Mouse (Mus musculus) heart, embryonic 13.5 days (tissue): ENCODE data around the gene Eme2. TPM values are rescaled to one million over a fixed set of nuclear protein-coding genes. Genes with fewer than 3 reads are reported as not detected.

Experiments
- ATAC-seq: fragments of 200-750 bp; cut with Nextera tagmentation; 2 replicates; pipeline ENCODE4 v1.8.0; 2017; ENCODE audit warnings: moderate TSS enrichment; ENCODE audit not compliant: insufficient number of reproducible peaks, low FRiP score, low TSS enrichment; ENCODE audit errors: extremely low read depth
- H3K27ac ChIP-seq: fragments of 300-500 bp; sonication (generic); replicated peaks from 2 replicates; pipeline ENCODE4 v1.5.1; 2015; ENCODE audit warnings: moderate library complexity, mild to moderate bottlenecking, inconsistent platforms
- H3K27me3 ChIP-seq: fragments of 300-500 bp; sonication (generic); replicated peaks from 2 replicates; pipeline ENCODE4 v1.6.1; 2015; ENCODE audit warnings: mild to moderate bottlenecking, inconsistent platforms
- H3K36me3 ChIP-seq: fragments of 300-500 bp; sonication (generic); 2 replicates; pipeline ENCODE4 v1.6.1; 2015; ENCODE audit warnings: mild to moderate bottlenecking, inconsistent platforms
- H3K4me1 ChIP-seq: fragments of 300-500 bp; sonication (generic); 2 replicates; pipeline ENCODE4 v1.6.1; 2015; ENCODE audit warnings: inconsistent platforms
- H3K4me2 ChIP-seq: fragments of 300-500 bp; sonication (generic); 2 replicates; pipeline ENCODE4 v1.6.1; 2015; ENCODE audit warnings: inconsistent platforms, mild to moderate bottlenecking, moderate library complexity
- H3K4me3 ChIP-seq: fragments of 300-500 bp; sonication (generic); 2 replicates; pipeline ENCODE4 v1.5.1; 2015; ENCODE audit warnings: moderate library complexity, mild to moderate bottlenecking, inconsistent platforms
- H3K9ac ChIP-seq: fragments of 300-500 bp; sonication (generic); 2 replicates; pipeline ENCODE4 v1.6.1; 2015; ENCODE audit warnings: inconsistent platforms, mild to moderate bottlenecking, moderate library complexity
- H3K9me3 ChIP-seq: fragments of 300-500 bp; sonication (generic); 2 replicates; pipeline ENCODE4 v1.6.1; 2016; ENCODE audit warnings: inconsistent platforms
- WGBS: fragments of 180-500 bp; shearing (Covaris S2); methylation state at CpG from one replicate; pipeline ENCODE4 v1.1.7; 2015; ENCODE audit warnings: mixed read lengths; 5-methylcytosine and 5-hydroxymethylcytosine counted together
- polyA plus RNA-seq: library from polyadenylated mRNA; unstranded; fragments of >200 nt; fragmentation: Nextera tagmentation; extraction: Ambion mirVana; gene quantifications from 2 replicates; pipeline ENCODE4 v1.2.1, GENCODE M21; 2015

The Eme2 gene
- polyA plus RNA-seq, 1 experiment from 2014 or later, result 22.5 TPM

DNA sequence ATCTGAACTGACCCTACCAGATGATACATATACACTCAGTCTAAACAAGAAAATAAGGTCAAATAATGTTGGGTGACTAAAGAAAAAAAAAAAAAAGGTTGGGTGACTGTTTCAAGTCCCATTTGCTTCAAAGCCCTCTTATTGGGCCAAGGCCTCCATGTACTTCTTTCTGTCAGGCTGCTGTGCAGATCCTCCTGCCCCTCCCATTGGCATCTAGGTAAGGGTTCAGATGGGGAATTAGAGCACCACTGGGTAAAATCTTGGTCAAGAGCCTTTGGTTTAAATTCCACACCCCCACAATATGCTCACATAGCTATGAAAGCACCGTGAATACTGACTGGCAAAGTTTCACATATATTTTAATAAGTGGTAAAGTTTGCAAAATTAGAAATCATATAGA lies 28.4 kb upstream of the Eme2 start:
- H3K4me1 ChIP-seq, result no peaks in the 10 kb centered on the region
- H3K9me3 ChIP-seq, result no peaks in the 10 kb centered on the region
- no peak overlapping the region for H3K9ac ChIP-seq
- H3K27me3 ChIP-seq, result no peaks in the 10 kb centered on the region
- WGBS, result 94% methylated on average over 1 of the region's 1 CpGs
- no peak for ATAC-seq
- no peak overlapping the region for H3K27ac ChIP-seq
- no peak overlapping the region for H3K4me2 ChIP-seq
- peaks cover 99% of the 10 kb centered on the region for H3K36me3 ChIP-seq
- no peak overlapping the region for H3K4me3 ChIP-seq

DNA sequence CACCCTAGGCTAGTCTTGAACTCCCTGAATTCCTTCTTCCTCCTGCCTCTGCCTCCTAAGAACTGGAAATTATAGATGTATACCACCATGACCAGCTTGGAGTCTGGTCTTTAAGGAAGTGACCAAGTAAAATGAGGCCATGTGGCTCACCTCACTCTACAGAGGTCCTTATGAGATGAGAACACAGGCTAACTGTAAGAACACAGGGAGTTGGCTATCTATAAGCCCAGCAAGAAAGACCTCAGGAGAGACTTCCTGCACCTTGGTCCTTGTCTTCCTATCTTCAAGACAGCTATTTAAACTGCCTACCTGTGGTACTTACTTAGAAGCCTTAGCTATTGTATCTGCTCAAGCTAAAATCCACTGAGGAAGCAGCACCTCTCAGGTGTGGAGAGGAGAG lies 19.1 kb upstream of the Eme2 start:
- no peak overlapping the region for H3K27ac ChIP-seq
- ATAC-seq, result no peak
- H3K36me3 ChIP-seq, result peaks cover 98% of the 10 kb centered on the region
- no peaks in the 10 kb centered on the region for H3K4me1 ChIP-seq
- H3K9ac ChIP-seq, result no peak overlapping the region
- H3K9me3 ChIP-seq, result no peaks in the 10 kb centered on the region
- no peak overlapping the region for H3K4me3 ChIP-seq
- H3K4me2 ChIP-seq, result no peak overlapping the region
- H3K27me3 ChIP-seq, result no peaks in the 10 kb centered on the region

DNA sequence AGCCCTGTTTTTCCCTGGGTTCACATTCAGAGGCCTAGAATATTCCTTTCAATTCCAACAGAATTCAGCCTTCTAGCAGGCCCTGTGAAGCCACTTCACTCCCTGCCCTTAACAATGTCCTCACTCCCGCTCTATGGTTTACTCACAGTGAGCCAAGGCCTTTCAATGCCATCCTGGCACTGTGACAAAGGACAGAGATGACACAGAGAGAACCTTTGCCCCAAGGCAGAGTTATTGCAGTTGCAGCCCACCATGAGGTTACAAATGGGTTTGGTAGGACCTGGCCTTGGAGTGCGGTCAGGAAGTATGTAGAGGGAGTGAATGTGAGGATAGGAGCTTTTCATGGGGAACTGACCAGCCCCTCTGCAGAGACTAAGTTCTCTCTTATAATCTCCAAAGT lies 12.7 kb upstream of the Eme2 start:
- no peak overlapping the region for H3K9ac ChIP-seq
- H3K27me3 ChIP-seq, result no peaks in the 10 kb centered on the region
- H3K36me3 ChIP-seq, result peaks cover 100% of the 10 kb centered on the region
- no peak overlapping the region for H3K4me3 ChIP-seq
- no peaks in the 10 kb centered on the region for H3K9me3 ChIP-seq
- no peak for ATAC-seq
- H3K4me1 ChIP-seq, result no peaks in the 10 kb centered on the region
- no peak overlapping the region for H3K4me2 ChIP-seq
- WGBS, result 98% methylated on average over 2 of the region's 2 CpGs
- H3K27ac ChIP-seq, result no peak overlapping the region

GRCm38 (mm10) chr17:24903767-24904166 lies 8.9 kb upstream of the Eme2 start:
- Histone ChIP-seq H3K9me3 (no peaks in the 10 kb centered on the region), H3K27me3 (no peaks in the 10 kb centered on the region), H3K4me2 (no peak overlapping the region), H3K27ac (no peak overlapping the region), H3K4me3 (no peak overlapping the region), H3K9ac (no peak overlapping the region), H3K4me1 (peaks cover 8% of the 10 kb centered on the region), H3K36me3 (peaks cover 100% of the 10 kb centered on the region)
- no peak for ATAC-seq
- 85% methylated on average over 9 of the region's 9 CpGs for WGBS

DNA sequence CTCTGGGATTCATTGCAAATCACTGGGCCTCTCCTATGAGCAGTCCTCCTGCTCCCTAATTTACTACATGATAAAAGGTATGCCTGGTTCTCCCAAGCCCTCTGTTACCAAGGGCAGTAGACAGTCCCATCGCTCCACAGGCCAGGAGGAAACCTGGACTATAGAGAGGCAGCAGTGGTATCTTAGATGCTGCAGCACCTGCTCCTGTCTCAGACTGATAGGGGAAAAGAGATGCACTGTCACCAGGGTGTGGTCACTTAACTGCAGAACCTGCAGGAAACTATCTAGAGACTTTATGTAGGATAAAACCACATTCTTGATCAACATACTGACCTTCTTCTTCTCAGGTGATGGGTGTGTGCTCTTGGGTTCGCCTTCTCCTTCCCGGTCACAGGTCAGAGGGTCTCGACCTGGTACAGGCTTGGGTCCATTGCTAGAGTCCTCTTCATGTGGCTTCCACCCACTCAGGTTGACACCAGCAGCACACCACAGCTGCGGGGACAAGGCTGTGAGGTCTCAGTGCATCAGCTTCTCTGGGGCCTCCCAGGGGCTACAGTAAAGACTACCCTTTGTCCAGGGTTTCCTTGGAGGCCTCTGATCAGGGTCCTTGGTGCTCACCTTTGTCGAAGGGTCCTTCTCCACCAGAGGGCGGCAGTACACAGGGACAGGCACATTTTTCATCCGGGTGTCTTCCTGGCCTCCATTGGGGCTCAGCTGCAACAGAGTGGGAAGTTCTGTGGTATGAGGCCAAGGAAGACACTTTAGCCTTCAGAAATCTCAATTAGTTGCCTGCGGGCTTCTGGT lies 8.0 kb upstream of the Eme2 start:
- Histone ChIP-seq H3K4me3 (no peak overlapping the region), H3K9ac (no peak overlapping the region), H3K9me3 (no peaks in the 10 kb centered on the region), H3K27ac (no peak overlapping the region; the same call in 1 of the 2 replicates), H3K4me1 (peaks cover 11% of the 10 kb centered on the region), H3K36me3 (peaks cover 100% of the 10 kb centered on the region), H3K27me3 (no peaks in the 10 kb centered on the region), H3K4me2 (peak overlapping the region; percentile 9; the same call in 1 of the 2 replicates)
- WGBS, result 64% methylated on average over 9 of the region's 9 CpGs
- peak; percentile 34; the same call in 1 of the 2 replicates for ATAC-seq

DNA sequence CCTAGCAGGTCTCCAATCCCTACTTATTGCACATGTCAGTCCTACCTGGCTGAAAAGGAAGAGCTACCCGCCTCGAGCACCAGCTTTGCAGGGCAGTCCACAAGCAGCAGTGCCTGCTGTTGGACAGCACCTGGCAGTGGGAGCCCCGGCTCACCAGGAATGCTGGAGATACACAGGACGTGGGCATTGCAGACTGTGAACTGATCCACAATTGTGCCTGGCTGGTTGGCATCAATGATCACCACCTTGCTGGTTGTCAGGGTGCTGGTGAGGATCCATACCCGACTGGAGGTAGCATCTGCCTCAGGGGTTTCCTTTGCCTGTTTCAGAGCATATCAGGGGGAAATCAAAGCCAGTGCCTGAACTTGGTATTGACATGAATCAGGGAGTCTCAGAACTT lies 7.2 kb upstream of the Eme2 start:
- ATAC-seq, result no peak
- Histone ChIP-seq H3K4me2 (no peak overlapping the region), H3K9me3 (no peaks in the 10 kb centered on the region), H3K4me1 (peaks cover 19% of the 10 kb centered on the region), H3K27ac (no peak overlapping the region), H3K36me3 (peaks cover 100% of the 10 kb centered on the region), H3K4me3 (no peak overlapping the region), H3K27me3 (no peaks in the 10 kb centered on the region), H3K9ac (no peak overlapping the region)
- WGBS, result 91% methylated on average over 5 of the region's 5 CpGs

GRCm38 (mm10) chr17:24900014-24900413 lies 5.1 kb upstream of the Eme2 start:
- H3K36me3 ChIP-seq, result peaks cover 82% of the 10 kb centered on the region
- no peak overlapping the region for H3K4me2 ChIP-seq
- no peak overlapping the region for H3K4me3 ChIP-seq
- WGBS, result 93% methylated on average over 6 of the region's 6 CpGs
- no peak overlapping the region for H3K9ac ChIP-seq
- no peak overlapping the region for H3K27ac ChIP-seq
- H3K27me3 ChIP-seq, result no peaks in the 10 kb centered on the region
- no peak for ATAC-seq
- no peaks in the 10 kb centered on the region for H3K9me3 ChIP-seq
- peaks cover 34% of the 10 kb centered on the region for H3K4me1 ChIP-seq

DNA sequence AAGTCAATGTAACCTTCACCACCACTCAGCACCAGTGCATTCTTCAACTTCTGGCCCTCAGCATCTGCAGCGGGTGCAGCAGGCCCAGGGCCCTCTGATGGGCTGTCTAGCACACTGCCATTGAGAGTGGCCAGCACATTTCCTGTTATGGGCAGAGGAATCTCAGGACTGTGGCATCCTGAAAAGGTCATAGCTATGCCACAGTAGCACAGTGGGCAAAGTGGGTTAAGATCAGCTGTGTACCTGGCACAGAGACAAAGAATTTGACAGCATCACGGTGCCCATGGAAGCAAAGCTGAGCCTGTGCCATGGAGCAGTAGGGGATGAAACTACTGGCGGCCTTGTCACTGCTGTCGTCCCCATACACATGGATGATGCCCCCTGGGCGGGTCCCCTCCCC lies 4.3 kb upstream of the Eme2 start:
- no peak overlapping the region; the same call in 1 of the 2 replicates for H3K27ac ChIP-seq
- no peak overlapping the region for H3K4me3 ChIP-seq
- WGBS, result 69% methylated on average over 5 of the region's 5 CpGs

DNA sequence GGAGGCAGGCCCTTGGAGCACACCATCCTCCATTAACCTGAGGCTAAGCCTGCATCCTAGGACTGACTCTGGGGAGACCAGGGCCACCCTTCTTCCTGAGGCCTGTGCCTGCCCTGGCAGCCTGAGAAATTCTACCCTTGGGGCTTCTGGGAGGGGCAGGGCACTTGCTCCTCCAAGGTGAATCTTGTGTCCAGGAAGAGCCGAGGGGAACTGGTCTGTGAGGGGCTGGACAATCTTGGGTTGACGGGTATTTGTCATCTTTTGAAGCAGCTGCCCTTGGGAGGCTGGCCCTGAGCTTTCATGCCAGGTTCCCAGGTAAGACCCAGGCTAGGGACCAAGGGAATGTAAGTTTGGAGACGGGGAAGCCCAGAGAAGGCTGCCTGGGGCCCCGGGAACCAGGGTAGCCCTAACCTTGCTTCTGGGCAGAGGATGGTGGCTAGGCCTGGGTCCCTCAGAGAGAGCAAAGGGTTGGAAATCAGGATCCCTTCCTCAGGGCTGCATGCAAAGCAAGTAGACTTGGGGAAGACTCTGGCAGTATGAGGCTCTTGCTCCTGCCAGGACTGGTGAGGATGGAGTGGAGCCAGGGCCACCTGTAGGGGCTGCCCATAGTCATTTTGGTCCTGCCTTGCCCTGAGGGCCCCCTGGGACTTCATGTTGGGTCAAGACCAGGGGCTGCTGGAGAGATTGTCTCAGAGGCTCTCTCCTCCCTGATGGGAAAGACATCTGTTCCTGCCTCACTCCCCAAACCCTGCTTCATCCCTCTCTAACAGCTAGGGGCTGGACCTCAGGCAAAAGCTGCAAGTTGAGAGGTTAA lies 3.4 kb upstream of the Eme2 start:
- H3K4me1 ChIP-seq, result peaks cover 46% of the 10 kb centered on the region
- peak overlapping the region; percentile 87; the same call in 1 of the 2 replicates for H3K4me3 ChIP-seq
- peak overlapping the region; percentile 33 for H3K9ac ChIP-seq
- H3K9me3 ChIP-seq, result no peaks in the 10 kb centered on the region
- H3K27me3 ChIP-seq, result no peaks in the 10 kb centered on the region
- H3K4me2 ChIP-seq, result no peak overlapping the region
- peaks cover 70% of the 10 kb centered on the region for H3K36me3 ChIP-seq
- H3K27ac ChIP-seq, result peak overlapping the region; percentile 13; the same call in 1 of the 2 replicates
- 75% methylated on average over 4 of the region's 4 CpGs for WGBS
- no peak for ATAC-seq

More for the DNA sequence above, 4.3 kb upstream of the Eme2 start:
- no peak for ATAC-seq
- Histone ChIP-seq H3K9ac (no peak overlapping the region), H3K9me3 (no peaks in the 10 kb centered on the region), H3K27me3 (no peaks in the 10 kb centered on the region), H3K4me1 (peaks cover 38% of the 10 kb centered on the region), H3K4me2 (no peak overlapping the region), H3K36me3 (peaks cover 74% of the 10 kb centered on the region)

GRCm38 (mm10) chr17:24897600-24897999 lies 2.7 kb upstream of the Eme2 start:
- no peak for ATAC-seq
- Histone ChIP-seq H3K4me1 (peaks cover 46% of the 10 kb centered on the region), H3K27ac (no peak overlapping the region), H3K27me3 (no peaks in the 10 kb centered on the region), H3K4me2 (peak overlapping the region; percentile 100), H3K4me3 (peak overlapping the region; percentile 87), H3K9me3 (no peaks in the 10 kb centered on the region), H3K9ac (peak overlapping the region; percentile 30; the same call in 1 of the 2 replicates), H3K36me3 (peaks cover 70% of the 10 kb centered on the region)
- whole genome bisulfite sequencing, result 72% methylated on average over 4 of the region's 4 CpGs

DNA sequence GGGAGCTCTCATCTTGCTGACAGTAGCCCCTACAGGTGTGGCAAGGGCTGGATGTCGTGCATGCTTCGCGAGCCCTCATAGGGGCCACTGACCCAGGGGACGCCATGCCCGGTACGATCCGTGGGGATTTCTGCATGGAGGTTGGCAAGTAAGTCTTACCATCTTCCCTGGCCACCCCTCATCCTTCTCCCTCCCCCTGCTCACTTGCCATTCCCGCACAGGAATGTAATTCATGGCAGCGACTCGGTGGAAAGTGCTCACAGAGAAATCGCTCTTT lies 2.0 kb upstream of the Eme2 start:
- peaks cover 70% of the 10 kb centered on the region for H3K36me3 ChIP-seq

More for the DNA sequence above, 2.0 kb upstream of the Eme2 start:
- Histone ChIP-seq H3K27me3 (no peaks in the 10 kb centered on the region), H3K4me2 (peak overlapping the region; percentile 100), H3K4me1 (peaks cover 46% of the 10 kb centered on the region), H3K9ac (peak overlapping the region; percentile 93), H3K27ac (0 out of 2 replicates have a peak overlapping the region, but pooled peaks have one; percentile 86), H3K9me3 (no peaks in the 10 kb centered on the region), H3K4me3 (peak overlapping the region; percentile 87)
- 44% methylated on average over 11 of the region's 11 CpGs for WGBS
- ATAC-seq, result no peak
